Mouse (Mus musculus) hindbrain, postnatal 0 days (tissue): ENCODE data around the gene Fosb. TPM values are rescaled to one million over a fixed set of nuclear protein-coding genes. Genes with fewer than 3 reads are reported as not detected.
A peak's percentile ranks its signal among the peaks of the same experiment; 100 is the strongest.

Source experiments
- ATAC-seq: fragments of 200-750 bp; cut with Nextera tagmentation; 2 replicates; pipeline ENCODE4 v1.8.0; 2017; ENCODE audit warnings: mild to moderate bottlenecking, moderate TSS enrichment, moderate library complexity
- DNase-seq: peaks from one replicate; pipeline ENCODE4 v3.0.0-alpha.2; 2015; ENCODE audit warnings: low spot score
- H3K27ac ChIP-seq: fragments of 300-500 bp; sonication (generic); 2 replicates; pipeline ENCODE4 v1.5.1; 2014; ENCODE audit warnings: mild to moderate bottlenecking
- H3K27me3 ChIP-seq: fragments of 300-500 bp; sonication (generic); 2 replicates; pipeline ENCODE4 v1.6.1; 2014; ENCODE audit warnings: low read length, mixed read lengths; ENCODE audit not compliant: insufficient read depth
- H3K36me3 ChIP-seq: fragments of 300-500 bp; sonication (generic); 2 replicates; pipeline ENCODE4 v1.6.1; 2014; ENCODE audit warnings: low read length, mixed read lengths; ENCODE audit not compliant: insufficient read depth
- H3K4me1 ChIP-seq: fragments of 300-500 bp; sonication (generic); 2 replicates; pipeline ENCODE4 v1.6.1; 2014; ENCODE audit warnings: antibody characterized with exemption, low read length, mixed read lengths; ENCODE audit not compliant: insufficient read depth
- H3K4me2 ChIP-seq: fragments of 300-500 bp; sonication (generic); 2 replicates; pipeline ENCODE4 v1.6.1; 2014; ENCODE audit warnings: low read depth, mild to moderate bottlenecking, low read length, moderate library complexity, mixed read lengths
- H3K4me3 ChIP-seq: fragments of 300-500 bp; sonication (generic); 2 replicates; pipeline ENCODE4 v1.5.1; 2014; ENCODE audit warnings: low read length
- H3K9ac ChIP-seq: fragments of 300-500 bp; sonication (generic); replicated peaks from 2 replicates; pipeline ENCODE4 v1.6.1; 2014; ENCODE audit warnings: mild to moderate bottlenecking, low read length, moderate library complexity, mixed read lengths
- H3K9me3 ChIP-seq: fragments of 300-500 bp; sonication (generic); 2 replicates; pipeline ENCODE4 v1.6.1; 2016; ENCODE audit warnings: low read length, mixed read lengths
- CTCF ChIP-seq: IDR thresholded peaks from 2 replicates; pipeline ENCODE4 v1.5.1; 2016; ENCODE audit warnings: antibody characterized with exemption, control low read depth, low read depth
- WGBS: fragments of 180-500 bp; shearing (Covaris S2); extraction: QIAGEN DNeasy Blood & Tissue Kit; methylation state at CpG from one replicate; pipeline ENCODE4 v1.1.7; 2014; 5-methylcytosine and 5-hydroxymethylcytosine counted together
- polyA plus RNA-seq: library from polyadenylated mRNA; unstranded; fragments of >200 nt; fragmentation: Nextera tagmentation; extraction: Ambion mirVana; gene quantifications from 2 replicates; pipeline ENCODE4 v1.2.1, GENCODE M21; 2015
- total RNA-seq: library from RNA; depleted of rRNA; stranded (reverse); fragments of >200 nt; gene quantifications from 2 replicates; pipeline ENCODE4 v1.2.3, GENCODE M21; 2014

Gene Fosb
- total and polyA plus RNA-seq, 2 experiments from 2014 or later = 0.09 to 0.31 TPM

DNA sequence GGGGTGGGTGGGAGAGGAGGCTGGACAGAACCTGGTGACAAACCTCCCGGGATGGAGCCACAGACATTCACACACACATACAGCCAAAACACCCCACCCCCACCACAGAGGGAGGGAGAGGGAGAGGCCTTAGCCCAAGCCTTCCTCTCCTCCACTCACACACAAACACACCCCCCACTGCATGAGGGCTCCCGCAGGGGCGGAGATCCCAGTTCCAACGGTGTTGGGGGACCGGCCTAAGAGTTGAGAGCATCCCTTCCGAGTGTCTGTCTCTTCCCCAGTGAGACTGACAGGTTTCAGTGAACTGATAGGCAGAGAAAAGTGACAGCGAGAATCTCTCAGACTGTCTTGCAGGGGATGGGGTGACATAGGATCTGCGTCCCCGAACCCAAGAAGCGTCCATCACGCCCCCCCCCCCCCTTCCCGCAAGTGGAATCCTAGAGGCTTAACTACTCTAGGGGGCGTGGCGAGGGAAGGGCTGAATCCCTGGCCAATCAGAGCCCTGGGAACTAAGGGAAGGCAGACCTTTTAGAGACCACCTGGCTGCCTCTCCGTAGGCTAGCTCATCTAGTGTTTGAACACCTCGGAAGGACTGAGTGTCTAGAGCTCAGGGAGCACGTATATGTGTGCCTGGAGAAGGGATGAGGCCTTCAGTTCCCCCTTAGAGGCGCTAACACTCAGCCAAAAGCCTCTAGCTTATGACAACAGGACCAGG is 2.0 kb downstream of the Fosb start:
- Histone ChIP-seq H3K27ac (peak overlapping the region; percentile 58; the same call in 1 of the 2 replicates), H3K36me3 (no peaks in the 10 kb centered on the region), H3K4me3 (peak overlapping the region; percentile 64), H3K4me2 (peak overlapping the region; percentile 99), H3K9me3 (no peaks in the 10 kb centered on the region), H3K4me1 (no peaks in the 10 kb centered on the region), H3K27me3 (peaks cover 24% of the 10 kb centered on the region), H3K9ac (peak overlapping the region; percentile 45; the same call in 1 of the 2 replicates)
- DNase-seq = peak; percentile 81
- peak; percentile 63 for ATAC-seq
- TF ChIP-seq CTCF = no peak
- 3% methylated on average over 18 of the region's 18 CpGs for WGBS

DNA sequence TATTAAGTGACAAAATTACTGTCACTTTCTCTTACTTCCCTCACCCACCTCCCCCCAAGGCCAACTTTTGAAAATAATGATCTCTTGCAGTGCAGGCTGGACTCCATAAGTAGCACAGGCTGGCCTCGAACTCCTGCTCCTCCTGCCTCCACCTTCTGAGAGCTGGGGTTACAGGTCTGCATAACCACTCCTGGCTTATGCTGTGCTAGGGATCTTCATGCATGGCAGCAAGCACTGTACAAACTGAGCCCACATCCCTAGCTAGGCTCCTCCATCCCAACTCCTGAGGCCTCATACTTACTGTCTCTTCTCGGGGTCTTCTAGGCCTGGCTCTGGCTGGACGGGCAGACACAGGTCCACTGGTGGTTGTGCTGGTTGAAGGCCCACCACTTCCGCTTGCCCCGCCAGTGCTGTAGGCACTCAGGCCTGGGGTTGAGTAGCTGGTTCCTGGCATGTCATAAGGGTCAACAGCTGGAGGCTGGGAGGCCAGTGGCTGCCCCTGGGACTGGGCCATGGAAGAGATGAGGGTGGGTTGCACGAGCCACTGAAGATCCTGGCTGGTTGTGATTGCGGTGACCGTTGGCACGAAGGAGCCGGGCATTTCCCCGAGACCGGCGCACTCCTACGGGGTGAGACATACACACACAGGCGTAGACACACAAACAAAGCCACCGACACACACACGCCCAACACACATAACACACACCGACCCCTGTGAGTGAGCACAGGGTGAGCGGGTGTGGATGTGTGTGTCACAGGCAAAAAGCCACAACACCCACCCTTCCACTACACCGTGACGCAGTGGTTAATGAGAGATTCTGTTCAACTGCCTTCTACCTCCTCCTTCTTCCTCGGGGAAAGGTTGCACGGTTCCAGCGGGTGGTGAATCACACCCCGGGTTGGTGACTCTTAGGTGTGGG is 2.8 kb downstream of the Fosb start:
- Histone ChIP-seq H3K9ac (no peak overlapping the region), H3K27ac (no peak overlapping the region), H3K9me3 (no peaks in the 10 kb centered on the region), H3K4me1 (no peaks in the 10 kb centered on the region), H3K36me3 (no peaks in the 10 kb centered on the region), H3K27me3 (peaks cover 24% of the 10 kb centered on the region), H3K4me2 (peak overlapping the region; percentile 99; the same call in 1 of the 2 replicates), H3K4me3 (no peak overlapping the region)
- DNase-seq (no peak), ATAC-seq (no peak)
- WGBS = 70% methylated on average over 25 of the region's 25 CpGs
- TF ChIP-seq CTCF = no peak

DNA sequence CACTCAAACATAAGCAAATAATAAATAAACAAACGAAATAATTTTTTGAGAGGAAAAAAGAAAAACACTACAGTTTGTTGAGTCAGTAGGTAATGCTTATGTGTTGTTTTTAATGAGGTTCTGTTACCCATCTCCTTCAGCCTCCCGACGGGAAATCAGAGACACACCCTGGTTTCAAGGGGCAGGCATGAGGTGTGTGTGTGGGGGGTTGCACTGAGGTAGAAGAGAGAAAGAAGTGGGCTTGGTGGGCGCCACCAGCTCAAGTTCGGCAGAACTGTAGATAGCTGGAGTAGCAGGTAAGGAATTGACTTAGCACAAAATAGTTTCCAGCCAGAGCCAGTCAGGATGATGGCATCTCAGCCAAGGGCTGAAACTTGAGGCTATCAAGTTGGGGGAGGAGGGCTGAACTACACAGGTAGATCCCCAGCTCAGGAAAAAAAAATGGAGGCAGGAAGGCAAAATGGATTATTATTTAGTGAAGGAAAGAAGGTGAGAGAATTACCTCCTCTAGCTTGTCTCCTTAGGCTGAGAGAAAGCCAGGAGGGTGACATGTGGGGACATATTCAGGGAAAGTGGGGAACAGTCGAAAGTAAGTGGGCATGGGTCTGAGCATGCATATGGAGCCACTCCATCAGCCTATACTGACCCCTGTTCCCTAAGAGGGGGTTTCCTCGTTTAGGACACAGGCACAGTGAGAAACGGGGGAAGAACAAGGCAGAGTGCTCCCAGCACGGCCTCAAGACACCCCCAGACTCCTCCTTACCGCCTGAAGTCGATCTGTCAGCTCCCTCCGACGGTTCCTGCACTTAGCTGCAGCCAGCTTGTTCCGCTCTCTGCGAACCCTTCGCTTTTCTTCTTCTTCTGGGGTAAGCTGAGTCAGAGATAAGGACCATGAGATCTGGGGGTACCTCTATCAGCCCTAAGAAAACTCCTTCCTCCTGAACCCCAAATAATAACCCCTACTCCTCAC is 3.8 kb downstream of the Fosb start:
- H3K4me1 ChIP-seq = no peaks in the 10 kb centered on the region
- no peak overlapping the region for H3K4me3 ChIP-seq
- no peaks in the 10 kb centered on the region for H3K9me3 ChIP-seq
- WGBS = 54% methylated on average over 16 of the region's 16 CpGs
- no peak for TF ChIP-seq CTCF
- ATAC-seq (no peak), DNase-seq (no peak)
- no peak overlapping the region for H3K27ac ChIP-seq
- no peaks in the 10 kb centered on the region for H3K36me3 ChIP-seq
- H3K27me3 ChIP-seq = peaks cover 24% of the 10 kb centered on the region
- no peak overlapping the region for H3K9ac ChIP-seq
- H3K4me2 ChIP-seq = no peak overlapping the region

DNA sequence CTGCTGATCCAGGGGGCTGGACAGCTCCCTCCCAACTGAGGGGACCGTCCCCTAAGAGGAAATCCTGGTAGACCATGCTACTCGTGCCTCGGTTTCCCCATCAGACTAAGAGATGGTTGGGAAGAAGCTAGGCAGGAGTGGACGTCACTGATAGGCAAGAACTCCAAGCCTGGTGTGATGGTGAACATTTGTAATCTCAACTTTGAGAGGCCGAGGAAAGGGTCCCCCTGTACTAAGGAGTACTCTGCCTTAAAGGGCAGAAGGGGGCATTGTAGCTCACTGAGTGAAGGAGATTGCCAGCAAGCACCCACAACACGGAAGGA is 4.5 kb downstream of the Fosb start:
- no peak for ATAC-seq
- peaks cover 24% of the 10 kb centered on the region for H3K27me3 ChIP-seq
- H3K9ac ChIP-seq = peak overlapping the region; percentile 52; the same call in 1 of the 2 replicates
- 13% methylated on average over 6 of the region's 6 CpGs for WGBS
- H3K4me2 ChIP-seq = peak overlapping the region; percentile 49
- no peaks in the 10 kb centered on the region for H3K36me3 ChIP-seq
- no peak overlapping the region for H3K27ac ChIP-seq
- TF ChIP-seq CTCF = no peak
- H3K4me3 ChIP-seq = peak overlapping the region; percentile 26; the same call in 1 of the 2 replicates
- no peaks in the 10 kb centered on the region for H3K4me1 ChIP-seq
- no peaks in the 10 kb centered on the region for H3K9me3 ChIP-seq
- DNase-seq = no peak

DNA sequence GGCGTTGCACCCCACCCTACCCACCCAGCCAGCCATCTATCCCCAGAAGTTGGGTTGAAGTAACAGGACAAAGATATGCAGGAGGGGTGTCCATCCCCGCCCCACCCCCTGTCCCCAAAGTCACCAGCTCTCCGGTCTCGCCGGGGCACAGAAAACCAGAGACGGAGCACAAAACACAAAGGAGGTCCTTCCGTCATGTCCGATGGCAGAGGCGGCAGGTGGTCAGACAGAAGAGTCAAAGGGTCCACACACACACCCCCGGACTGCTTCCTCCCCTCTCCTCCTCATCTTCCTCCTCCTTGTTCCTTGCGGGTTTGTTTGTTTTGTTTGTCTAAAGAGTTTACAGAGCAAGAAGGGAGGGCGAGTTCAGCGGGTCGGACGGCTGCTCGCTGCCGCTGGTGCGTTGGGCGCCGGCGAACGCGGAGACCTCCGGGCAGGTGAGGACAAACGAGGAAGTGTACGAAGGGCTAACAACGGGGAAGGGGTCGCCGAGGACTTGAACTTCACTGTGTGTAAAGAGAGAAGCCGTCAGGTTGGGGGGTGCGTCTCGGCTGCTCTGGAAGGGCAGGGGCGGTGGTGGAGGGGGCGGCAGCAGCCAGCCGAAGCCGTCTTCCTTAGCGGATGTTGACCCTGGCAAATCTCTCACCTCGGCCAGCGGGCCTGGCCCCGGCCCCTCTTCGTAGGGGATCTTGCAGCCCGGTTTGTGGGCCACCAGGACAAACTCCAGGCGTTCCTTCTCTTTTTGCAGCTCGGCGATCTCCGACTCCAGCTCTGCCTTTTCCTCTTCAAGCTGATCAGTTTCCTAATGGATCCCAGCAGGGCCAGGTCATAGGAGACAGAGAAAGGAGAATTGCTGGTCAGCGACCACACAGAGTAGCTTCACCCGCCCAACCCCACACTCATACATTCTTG is 5.1 kb downstream of the Fosb start:
- no peak for TF ChIP-seq CTCF
- H3K4me2 ChIP-seq = peak overlapping the region; percentile 49
- no peak overlapping the region for H3K27ac ChIP-seq
- peaks cover 24% of the 10 kb centered on the region for H3K27me3 ChIP-seq
- peak overlapping the region; percentile 52 for H3K9ac ChIP-seq
- peak overlapping the region; percentile 26 for H3K4me3 ChIP-seq
- WGBS = 2% methylated on average over 47 of the region's 48 CpGs
- no peaks in the 10 kb centered on the region for H3K9me3 ChIP-seq
- DNase-seq (no peak), ATAC-seq (no peak)
- no peaks in the 10 kb centered on the region for H3K36me3 ChIP-seq
- H3K4me1 ChIP-seq = no peaks in the 10 kb centered on the region
